Mouse (Mus musculus) kidney, adult 9 months (tissue): ENCODE measurements around the gene Poc1b.
A peak's percentile ranks its signal among the peaks of the same experiment; 100 is the strongest.
"Not testable (repeated sequence)": the region's sequence is repeated elsewhere in the genome, so short reads cannot be mapped to it uniquely, and the experiment has no call there.

Experiments
- DNase-seq: peaks from one replicate; pipeline ENCODE4 v3.0.0; 2022

Poc1b gene

DNA sequence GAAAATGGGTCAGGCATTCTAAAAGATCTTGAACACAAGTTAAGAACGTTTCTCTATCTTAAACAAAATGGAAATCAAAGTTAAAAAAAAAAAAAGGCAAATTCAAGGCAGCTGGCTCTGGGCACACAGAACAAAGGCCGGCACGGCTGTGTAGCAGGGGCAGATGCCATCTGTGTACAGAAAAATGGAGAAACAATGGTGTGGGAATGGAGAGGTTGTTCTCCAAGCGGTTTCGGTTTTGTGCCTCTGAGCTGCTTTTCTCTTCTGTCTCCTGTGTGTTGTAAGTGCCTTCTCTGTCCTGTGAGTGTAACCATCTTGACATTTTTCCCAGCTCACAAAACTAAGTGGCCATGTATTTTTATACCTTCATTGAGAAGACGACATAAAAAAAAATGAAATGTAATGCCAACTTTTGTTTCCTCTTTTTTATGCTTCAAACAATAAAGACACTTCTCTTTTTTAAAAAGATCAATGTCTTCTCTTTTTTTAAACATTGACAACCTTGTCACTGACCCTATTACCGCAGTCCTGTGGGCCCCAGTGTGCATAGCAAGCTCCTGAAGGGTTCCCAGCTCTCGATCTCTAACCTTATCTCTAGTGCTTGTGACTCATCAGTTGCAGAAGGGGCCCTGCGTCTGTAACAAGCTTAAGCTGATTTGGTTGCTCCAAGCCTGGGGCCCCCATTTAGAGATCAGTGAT, 90.9 kb downstream of the Poc1b start:
- no peak for DNase-seq

DNA sequence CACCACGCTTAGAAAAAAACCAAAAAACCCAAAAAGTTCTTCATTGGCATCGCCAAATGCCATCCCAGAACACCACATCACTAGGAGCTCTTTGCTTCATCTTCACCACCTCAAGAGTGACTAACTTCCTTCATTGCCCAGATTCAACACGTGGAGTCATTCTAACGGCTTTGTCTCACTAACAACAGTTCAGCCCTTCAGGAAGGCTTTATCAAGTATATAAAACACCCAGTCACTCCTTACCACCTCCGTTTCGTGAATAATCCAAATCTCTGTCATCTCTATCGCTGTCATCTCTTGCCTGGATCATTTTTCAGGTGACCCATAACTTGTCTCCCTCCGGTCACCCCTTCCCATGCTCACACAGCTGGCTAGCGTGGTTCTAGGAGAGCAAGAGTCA, 92.1 kb downstream of the Poc1b start:
- DNase-seq: no peak

DNA sequence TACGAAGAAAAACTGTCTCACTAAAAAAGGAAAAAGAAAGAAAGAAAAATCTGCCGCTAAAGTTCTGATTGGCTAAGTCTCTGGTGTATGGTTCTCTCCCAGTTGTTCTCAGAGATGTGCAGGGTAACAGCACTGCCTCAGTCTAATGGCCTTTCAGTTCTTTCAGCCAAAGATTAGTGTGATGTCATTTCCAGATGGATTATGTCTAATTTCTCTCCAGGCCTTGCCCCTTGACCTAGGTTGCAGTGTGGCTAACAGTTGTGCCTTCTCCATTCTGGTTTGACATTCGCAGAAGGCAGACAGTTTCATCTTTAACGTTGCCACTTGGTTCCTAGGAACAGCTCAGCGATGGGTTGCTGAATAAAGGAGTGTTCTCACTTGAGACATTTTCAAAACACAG, 94.1 kb downstream of the Poc1b start:
- peak; percentile 38 for DNase-seq

DNA sequence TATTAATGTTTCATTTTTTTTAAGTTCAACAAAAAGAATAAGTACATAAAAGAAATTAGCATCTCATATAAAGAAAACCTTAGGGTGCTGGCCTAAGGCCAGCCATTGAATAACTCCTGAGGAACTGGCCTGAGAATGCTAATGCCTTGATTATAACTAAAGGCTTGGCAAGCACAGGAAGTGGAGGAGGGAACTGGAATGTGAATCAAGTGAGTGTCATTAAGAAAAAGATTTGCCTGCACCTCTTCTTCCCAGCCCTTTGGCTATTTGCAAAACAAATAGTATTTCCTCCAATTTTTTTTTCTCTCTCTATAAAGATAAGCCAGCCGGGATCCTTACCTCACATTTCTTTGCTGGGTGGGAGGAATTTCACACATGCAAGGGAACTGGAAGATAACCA, 95.0 kb downstream of the Poc1b start:
- DNase-seq: peak; percentile 51

DNA sequence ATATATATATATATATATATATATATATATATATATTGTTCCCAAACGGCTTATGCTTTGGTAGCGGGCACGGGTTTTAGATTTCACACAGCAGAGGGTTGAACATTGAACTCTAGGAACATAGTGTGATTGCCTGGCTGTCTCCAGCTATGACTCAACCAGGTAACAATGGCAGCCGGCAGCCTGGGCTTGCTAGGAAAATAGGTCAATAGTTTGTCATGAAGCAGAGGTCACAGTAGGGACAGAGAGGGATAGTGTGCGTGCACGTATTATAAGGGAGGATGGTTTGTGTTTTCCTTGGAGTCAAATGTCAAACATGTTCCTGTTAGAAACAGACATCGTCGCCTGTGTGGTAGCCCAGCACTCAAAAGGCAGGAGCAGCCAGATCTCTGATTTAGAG, 95.5 kb downstream of the Poc1b start:
- DNase-seq: peak; percentile 39

DNA sequence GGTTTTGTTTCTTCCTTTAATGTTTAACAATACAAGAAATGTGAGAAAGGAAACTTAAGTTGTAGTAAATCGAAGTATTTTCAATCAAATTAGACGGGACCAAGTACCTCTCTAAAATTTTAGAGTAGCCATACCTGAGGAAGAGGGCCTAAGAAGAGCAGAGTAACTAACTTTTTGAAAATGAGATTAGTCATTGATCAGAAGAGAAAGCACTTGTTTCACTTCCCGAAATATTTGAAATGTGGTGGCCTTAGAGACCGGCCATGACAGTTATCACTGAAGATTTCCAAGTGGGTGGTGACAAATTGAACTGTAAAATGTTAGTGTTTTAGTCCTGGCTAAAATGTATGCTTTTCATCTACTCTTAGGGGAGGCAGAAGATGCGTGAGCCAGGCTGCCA, 96.3 kb downstream of the Poc1b start:
- no peak for DNase-seq

DNA sequence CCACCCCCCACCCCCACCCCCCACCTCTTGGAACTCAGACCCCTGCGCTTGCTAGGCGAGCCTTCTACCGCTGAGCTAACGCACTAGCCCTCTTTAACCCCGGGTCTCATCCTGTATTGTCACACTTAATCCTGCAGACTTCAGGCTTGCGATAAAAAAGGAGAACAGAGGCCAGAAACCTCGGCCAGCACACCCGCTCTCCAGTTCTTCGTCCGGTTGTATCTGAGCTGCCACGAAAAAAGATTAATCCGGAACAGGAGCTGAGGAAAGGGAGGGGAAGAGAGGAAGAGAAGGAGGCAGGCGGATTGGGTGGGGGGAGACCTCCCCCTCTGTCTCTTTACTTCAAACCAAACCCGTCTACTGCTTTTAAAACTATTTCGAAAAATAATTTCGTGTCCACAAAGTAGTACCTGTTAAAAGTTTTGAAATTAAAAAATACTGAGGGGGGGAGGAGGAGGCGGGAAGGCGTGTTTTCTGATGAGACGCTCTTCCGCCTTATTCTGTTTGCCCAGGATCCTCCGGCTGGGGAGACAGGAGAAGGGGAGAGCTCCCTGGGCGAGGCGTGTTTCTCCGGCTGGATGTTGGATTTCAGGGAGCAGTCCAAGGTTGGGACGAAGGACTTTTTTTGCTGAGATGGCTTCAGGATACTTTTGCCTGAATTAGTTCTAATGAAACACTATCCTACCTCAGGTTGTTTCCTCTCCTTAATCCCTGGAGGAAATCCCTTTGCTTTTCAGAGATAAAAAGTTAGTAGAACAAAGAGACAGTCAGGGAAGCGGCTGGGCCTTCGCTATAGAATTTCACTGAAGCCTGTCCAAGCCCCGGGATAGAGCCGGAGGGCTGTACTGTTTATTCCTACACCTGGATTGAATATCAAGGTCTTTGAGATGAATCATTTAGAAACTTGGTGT, 97.0 kb downstream of the Poc1b start:
- peak; percentile 43 for DNase-seq

DNA sequence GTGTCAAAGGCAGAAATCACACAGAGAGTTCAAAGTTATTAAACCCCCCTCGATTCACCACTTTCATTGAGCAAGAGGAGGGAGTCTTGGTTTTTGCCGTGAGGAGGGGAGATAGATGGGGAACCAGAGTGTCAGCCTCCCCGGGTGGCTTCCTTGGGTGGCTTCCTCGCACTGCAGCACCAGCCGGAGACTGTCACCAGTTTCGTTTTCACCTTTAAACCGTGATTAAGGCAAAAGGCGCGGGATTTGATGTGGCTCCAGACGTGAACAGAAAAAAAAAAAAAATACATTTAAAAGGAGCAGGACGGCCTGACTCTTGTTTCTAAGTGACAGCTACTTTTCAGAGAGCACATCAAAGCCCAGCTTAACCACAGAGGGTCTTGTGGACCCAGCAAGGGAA, 97.7 kb downstream of the Poc1b start:
- DNase-seq: peak; percentile 48

DNA sequence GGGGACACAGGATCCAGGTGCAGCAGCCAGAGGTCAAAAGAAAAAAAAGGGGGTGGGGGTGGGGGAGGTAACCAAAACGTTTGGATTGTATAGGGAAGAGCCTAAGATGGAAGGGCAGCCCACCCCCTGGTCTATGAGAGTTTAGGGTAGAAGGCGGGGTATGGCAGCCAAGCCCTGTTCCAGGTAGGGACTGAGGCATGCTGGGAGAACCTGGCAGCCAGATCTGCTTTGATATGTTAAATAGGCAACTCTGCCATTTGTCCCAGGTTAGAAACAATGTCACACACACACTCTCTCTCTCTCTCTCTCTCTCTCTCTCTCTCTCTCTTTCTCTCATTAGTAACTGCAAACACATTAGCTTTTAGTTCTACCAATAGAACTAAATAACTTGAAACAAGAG, 100.3 kb downstream of the Poc1b start:
- DNase-seq: no peak

DNA sequence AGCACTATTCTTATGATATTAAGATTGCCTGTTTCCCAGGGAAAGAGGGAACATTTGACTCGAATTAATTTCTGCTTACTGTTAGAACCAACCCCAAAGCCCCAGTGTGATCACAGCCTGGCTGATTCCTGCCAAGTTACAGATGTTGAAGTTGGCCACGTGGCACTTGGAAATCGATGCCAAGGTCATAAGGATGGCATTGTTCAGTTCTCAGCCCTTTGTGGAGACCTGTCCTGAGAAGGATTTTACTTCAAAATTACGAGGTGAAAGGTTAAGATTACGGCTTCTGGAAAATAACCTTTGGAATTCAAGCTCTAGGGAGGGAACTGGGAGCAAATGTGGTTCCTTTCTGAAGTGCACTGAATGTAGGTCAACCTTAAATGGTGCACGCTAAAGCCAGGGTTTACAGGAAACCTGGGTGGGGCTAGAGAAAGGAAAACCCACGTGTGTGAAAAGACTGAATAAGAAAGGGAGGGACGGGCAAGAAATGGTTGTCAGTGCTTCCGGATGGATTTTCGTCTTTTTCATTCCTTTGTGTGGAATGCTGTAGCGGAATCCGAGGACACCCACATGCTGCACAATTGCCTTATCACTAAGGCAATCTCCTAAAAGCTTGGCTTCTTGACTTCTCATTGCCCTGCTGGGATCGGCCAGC, 102.4 kb downstream of the Poc1b start:
- peak; percentile 80 for DNase-seq

DNA sequence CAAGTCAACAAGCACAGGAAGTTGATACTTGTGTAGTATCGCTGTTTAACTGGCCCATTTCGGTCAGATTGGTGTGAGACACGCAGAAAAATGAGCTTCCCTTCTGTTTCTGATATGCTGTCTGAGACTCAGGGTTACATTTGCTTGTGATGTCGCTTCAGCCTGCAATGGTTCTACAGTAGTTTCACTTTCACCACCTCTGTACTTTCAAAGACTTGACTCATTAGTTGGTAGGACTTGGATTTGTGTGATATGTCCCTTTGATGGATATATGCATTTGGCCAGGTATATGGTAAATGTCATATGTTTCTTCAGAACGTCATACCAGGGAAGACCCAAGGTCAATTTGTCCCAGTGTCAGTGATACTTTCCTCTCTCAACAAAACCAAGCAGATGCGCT, 104.2 kb downstream of the Poc1b start:
- no peak for DNase-seq

DNA sequence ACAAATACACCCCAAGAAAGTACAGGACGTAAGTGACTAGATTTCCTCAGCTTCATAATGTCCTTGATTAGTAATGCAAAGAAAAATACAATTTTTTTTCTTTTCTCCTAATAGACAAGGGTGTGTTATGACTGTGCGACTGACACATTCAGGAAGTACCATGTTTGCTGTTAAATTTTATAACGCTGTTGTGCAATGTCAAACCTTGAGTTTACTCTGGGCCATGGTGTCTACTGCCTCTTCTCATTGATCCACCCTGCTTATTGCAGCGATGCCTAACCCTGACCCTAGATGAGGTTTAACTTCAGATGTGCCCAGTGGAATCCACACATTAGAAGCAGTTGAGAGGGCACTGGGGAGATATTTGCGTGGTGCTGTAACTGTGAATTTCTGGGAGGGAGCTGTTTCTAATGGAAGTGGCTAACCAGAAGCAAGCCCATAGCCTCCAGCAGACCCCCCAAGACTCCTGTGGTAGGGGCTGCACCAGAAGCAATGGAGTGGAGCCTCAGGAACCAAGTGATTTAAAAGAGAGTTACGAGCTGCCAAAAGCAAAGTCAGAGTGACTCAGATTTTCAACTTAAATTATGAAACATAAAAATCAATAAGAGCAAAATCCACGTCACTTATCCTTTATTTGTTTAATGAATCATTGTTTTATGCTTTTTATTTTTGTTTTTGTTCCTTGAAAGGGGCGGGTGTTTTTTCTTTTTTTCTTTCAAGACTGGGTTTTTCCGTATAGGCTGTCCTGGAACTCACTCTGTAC, 104.8 kb downstream of the Poc1b start:
- no peak for DNase-seq

DNA sequence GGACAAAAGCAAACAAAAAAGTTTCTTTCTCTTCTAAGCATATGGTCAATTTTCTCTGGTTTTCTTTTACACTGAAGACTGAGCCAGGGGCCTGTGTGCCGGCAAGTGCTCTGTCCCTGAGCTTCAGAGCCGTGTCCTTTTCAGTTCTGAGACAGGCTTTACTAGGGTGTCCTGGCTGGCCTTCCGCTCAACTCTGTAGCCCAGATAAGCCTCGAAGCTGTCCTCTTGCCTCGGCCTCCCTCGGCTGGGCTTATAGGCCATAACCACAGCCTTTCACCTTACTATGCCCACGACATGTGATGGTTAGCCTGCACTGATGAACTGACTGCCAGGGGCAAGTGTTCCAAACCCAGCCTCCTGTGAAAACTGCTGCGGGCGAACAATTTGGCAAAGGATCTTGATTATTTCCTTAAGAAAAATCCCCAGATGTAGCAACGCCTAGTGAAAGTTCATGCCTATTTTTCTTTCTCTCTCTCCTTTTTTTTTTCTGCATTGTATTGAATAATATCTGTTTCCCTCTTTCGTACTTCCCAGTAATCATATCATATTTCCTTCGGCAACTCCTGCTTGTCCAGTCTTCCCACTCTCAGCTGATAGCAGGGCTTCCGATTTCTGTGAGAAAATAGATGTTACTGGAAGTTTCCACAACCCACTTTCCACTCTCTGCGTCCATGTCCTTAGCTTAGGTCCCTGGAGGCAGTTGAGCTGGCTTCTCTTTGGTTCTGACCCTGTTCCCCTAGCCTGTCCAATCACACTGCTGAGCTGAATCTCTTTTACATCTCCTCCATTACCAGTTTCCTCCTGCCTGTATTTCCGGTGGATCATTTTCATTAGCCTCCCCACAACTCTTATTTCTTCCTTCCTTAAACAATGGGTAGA, 107.8 kb downstream of the Poc1b start:
- DNase-seq: no peak

DNA sequence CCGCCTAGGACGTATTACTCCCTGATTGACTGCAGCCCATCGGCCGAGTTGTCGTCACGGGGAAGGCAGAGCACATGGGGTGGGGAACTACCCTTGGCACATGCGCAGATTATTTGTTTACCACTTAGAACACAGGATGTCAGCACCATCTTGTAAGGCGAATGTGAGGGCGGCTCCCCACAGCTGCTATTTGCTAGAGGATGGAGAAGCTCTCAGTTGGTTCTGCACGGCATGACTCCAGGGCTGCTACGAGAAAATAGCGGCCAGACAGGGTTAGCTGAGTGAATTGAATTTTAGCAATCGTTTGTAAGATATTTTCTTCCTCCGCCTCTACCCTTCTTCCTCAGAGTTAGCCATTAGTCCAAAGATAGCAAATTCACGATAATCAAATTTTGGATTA, 109.7 kb downstream of the Poc1b start:
- not testable (repeated sequence) for DNase-seq

DNA sequence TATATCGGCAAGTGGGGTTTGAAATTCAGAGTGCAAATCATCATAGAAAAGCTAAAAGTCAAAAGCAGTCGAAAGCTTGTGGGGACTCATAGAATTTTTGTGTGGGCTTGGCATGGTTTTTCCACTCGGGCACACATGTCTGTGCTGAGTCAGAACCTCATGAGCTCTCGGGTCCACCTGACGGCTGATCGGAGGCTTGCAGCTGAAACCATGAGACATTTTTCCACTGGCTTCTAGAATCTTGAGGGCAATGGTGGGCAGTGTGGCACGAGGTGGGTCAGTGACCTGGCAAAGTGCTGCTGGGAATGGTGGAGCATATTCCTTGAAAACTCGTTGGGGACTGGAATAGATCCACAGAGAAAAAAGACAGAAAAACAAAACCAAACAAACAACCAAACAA, 114.7 kb downstream of the Poc1b start:
- no peak for DNase-seq

DNA sequence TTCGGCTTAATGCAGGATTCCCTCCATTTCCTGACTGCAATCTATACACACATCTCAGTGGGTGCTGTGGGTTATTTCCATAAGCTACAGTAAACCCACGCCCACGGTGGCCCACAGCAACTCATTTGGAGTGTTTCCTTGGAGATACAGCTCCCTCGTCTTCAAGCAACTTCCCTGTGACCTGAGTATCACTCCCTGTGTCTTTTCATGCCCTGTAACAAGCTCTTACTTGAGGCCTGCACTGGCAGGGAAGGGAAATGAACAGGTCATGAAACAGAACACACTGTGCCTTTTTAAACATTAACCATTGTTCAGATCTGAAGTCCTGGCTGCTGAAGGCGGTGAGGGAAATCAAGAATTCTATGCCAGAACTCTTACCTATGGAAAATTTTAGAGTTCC, 115.9 kb downstream of the Poc1b start:
- DNase-seq: peak; percentile 79

DNA sequence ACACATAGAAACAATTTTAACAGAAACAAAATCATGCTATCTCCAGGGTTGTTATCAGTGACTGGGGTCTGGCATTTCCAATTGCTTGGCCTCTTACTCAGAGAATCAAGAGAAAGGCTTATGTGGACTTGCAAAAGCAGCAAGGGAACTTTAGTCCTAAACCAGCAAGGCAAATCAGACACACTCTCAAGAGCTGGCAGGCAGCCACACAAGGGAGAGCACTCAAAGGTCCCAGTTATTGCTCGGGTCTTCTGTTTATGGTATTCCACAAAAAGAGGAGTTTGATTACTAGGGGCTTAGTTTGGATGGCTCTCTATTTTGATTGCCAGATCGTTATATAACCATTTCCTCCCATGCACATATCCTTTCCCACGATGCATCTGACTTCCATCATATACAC, 117.4 kb downstream of the Poc1b start:
- DNase-seq: peak; percentile 83

DNA sequence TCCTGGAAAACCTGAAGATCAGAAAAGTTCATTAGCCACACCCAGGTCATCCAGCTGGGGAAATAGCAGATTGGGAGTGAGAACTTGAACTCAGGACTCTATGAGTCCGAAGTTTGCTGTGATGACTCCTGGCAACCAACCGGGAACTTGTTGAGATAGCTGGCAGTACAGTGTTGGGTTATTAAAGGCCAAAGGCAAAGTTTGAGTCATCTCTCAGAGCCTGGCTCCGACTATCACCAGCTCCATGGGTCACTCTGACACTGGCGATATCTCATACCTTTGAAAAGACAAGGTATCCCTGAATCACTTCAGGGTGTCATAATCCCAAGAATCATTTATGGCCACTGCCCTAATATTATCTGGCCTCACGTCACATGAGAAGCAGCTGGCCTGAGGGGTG, 119.9 kb downstream of the Poc1b start:
- no peak for DNase-seq

DNA sequence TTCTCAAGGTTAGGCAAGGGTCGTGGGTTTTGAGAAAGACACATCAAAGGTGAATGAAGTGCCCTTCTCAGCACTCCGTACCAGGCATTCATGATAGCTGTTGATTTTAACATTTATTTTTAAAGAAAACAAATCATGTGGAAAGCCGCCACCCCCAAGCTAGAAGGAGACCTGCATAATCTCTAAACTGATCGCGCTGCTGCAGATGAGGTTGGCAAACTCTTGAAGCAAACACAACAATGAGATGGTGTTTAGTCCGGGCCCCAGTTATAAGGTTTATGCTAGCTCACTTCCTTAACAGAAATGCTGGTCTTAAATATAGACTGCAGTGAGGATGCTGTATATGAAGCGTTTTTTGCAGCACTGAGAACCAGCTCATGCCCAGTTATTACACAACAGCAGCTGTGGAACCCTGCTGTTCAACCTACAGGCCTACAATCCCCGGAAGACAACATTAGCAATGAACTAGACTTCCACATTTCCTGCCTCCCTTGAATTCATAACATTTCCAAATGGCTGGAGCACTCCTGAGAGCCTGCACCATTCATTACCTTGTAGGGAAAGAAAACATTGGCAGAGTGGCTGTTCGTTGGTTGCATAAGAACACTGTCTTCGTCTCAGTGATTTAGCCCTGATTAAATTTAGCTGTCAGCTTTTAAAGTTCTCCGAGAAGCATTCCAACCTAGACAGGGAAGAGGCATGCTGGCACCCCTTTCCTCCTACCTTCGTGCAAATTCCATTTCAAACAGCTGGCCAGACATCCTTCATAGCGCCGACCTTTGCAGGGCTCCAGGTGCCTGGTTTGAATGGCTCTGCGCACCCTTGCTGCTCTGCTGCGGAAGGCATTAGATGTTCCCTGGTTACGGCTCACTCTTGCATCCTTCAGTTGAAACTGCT, 121.4 kb downstream of the Poc1b start:
- DNase-seq: peak; percentile 68

DNA sequence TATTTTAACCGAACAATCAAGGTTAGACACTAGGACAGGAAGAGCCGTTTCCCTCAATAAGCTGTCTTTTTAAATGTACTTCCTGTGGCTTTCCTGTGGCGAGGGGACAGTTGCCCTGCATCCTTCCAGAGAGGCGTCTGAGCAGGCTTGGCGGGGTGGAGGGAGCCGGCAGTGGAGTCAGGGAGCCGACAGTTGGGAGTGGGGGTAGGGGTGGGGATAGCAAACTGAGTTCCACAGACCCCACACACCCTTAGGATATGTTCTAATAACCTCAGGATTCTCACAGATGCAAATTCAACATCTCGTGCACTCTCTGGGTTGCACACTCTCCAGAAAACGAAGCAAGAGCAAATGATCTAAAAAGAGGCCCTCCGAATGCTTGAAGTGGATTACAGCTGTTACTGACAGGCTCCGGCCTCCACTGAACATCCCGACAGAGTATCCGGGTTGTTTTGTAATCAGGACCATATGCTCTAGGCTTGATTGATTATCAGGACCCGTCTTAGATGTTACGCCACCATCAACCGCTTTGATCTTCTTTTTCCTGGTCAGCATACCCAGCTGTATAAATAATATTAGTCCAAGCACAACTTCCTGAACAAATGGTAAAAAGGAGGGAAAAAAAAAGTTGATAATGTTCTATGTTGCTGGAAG, 122.3 kb downstream of the Poc1b start:
- DNase-seq: peak; percentile 54
